Mouse (Mus musculus) ES-Bruce4 (cell line): ENCODE data around the gene Dclre1a.

Experiments used
- CTCF ChIP-seq: IDR thresholded peaks from one replicate; pipeline ENCODE4 v1.8.1; 2011; ENCODE audit warnings: low read depth, low read length
- POLR2A ChIP-seq: IDR thresholded peaks from one replicate; pipeline ENCODE4 v1.8.1; 2011; ENCODE audit warnings: low read length; ENCODE audit not compliant: insufficient read depth

- no peak for TF ChIP-seq POLR2A
- TF ChIP-seq CTCF = no peak
Measured at GRCm38 (mm10) chr19:56586320-56586719, 38.3 kb upstream of the Dclre1a start.
